Mouse (Mus musculus) liver, adult 2 months (tissue): ENCODE measurements around the gene Dera.

ENCODE experiments used
- CTCF ChIP-seq: fragments of 200-500 bp; IDR thresholded peaks from 2 replicates; pipeline ENCODE4 v1.5.1; 2011; ENCODE audit warnings: low read depth, low read length, control low read depth
- POLR2A ChIP-seq: fragments of 200-500 bp; IDR thresholded peaks from 2 replicates; pipeline ENCODE4 v1.6.1; 2011; ENCODE audit warnings: low read length, control low read depth; ENCODE audit not compliant: insufficient read depth; ENCODE audit errors: extremely low read depth

DNA sequence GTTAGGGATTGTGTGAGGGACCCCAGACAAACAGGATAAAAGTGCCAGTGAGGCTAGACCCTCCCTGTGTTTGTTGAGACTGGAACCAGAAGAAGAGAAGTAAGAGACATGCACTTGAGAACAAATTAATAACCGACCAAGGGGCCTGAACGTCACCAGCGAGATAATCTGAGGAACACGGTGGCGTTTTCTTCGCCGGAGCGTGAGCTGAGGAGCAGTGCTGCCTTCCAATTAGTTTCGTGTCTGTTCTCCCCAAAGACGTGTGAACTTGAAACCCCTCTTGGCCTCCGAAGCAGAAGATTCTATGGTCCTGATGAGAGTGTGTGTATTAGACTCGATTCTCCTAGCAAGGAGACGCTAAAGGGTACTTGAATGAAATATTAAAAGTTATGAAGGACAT is 19.8 kb downstream of the Dera start:
- TF ChIP-seq CTCF (no peak), POLR2A (no peak)
